Mouse (Mus musculus): ENCODE results near the gene N6amt1.

N6amt1 gene

GRCm38 (mm10) chr16:87387444-87387977, 33.5 kb downstream of the N6amt1 start:
- no peak for DNase-seq

GRCm38 (mm10) chr16:87393813-87394548, 40.0 kb downstream of the N6amt1 start:
- DNase-seq: peak; percentile 45 to 65

DNA sequence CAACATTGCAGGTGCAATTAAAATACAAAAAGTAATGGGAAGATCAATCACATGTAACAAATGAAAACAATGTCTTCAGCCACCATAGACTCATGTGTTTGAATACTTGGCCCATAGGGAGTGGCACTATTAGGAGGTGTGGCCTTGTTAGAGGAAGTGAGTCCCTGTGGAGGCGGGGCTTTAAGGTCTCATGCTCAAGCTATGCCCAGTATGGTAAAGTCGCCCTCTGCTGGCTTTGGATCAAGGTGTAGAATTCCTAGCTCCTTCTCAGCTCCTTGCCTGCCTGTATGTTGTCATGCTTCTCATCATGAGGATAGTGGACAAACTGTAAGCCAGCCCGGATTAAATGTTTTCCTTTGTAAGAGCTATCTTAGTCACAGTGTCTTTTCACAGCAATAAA, 51.0 kb downstream of the N6amt1 start:
- peak in 1 of 2 experiments; percentile 46 for DNase-seq

All from lung, postnatal 4 days (tissue).